Mouse (Mus musculus) common myeloid progenitor, adult 5-6 weeks (primary cell): ENCODE measurements around the gene Tex13b. TPM values are rescaled to one million over a fixed set of nuclear protein-coding genes. Genes with fewer than 3 reads are reported as not detected.
"Not testable (repeated sequence)": the region's sequence is repeated elsewhere in the genome, so short reads cannot be mapped to it uniquely, and the experiment has no call there.

Experiments
- ATAC-seq: replicated peaks from 2 replicates; pipeline ENCODE4 v1.8.0; 2016; ENCODE audit warnings: low read depth, mild to moderate bottlenecking, moderate TSS enrichment, inconsistent platforms; ENCODE audit not compliant: poor library complexity, severe bottlenecking
- total RNA-seq: library from RNA; stranded (forward); fragments of 200-1000, 187-1606 nt; gene quantifications from 2 replicates; pipeline ENCODE4 v1.2.3, GENCODE M21; 2017

The Tex13b gene
- not detected in 2 replicates for total RNA-seq

DNA sequence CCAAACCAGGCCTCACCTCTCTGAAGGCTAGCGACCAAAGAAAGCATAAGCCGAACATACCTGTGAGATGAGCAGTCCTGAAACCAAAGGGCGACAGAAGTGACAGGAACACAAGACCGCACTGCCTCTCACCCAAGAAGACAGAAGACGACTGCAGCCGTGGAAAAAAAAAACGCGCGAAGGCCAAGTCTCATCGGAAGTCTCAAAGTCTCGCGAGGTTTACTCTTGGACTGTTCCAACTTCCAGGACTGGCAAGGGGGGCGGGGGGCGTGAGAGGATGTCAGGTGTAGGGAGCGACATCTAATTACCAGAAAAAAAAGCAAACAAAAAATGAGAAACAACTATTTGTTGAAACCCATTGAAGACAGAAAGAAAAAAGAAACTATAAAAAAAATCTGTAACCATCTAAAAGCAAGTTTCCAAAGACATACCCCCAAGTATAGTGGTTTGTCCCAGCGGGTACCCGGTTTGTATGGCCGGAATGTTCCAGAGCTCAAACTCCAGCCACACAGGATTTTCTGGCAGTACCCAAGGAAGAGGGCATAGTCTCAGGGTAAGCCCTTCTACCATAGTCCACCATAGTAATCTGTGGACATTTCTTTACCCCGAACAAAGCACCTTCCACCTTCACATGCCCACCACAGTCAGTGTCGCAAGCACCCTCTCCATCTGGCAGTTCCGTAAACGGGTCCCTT lies at the start of gene Tex13b:
TSS of gene Tex13b (minus strand) at position 122 of the 695 bp plus-strand sequence.
- no peak for ATAC-seq

DNA sequence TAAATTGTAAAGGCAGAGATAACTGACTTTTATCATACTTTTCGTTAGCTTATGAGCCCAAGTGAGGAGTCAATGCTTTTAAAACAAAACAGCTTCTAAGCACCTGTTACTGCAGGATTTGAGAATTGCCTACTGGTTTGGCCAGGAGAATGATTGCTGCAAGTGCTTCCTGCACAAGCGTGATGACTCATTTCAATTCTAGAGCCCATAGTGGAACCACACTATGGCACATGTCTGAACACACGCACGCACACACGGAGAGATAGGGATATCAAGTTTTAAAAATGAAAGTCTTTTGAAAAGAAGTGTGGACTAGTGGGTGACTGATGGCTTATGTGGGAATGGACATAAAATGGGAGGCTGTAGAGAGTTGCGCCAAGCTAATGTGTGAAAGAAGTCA lies 49.5 kb upstream of the Tex13b start:
- ATAC-seq: peak; percentile 54; the same call in 1 of the 2 replicates

GRCm38 (mm10) chrX:140857445-140857844 lies 44.2 kb upstream of the Tex13b start:
- peak; percentile 60 for ATAC-seq

- ATAC-seq: not testable (repeated sequence)
Observed at GRCm38 (mm10) chrX:140857040-140857439, 43.8 kb upstream of the Tex13b start.

- ATAC-seq: no peak
Observed at GRCm38 (mm10) chrX:140854561-140854960, 41.3 kb upstream of the Tex13b start.

DNA sequence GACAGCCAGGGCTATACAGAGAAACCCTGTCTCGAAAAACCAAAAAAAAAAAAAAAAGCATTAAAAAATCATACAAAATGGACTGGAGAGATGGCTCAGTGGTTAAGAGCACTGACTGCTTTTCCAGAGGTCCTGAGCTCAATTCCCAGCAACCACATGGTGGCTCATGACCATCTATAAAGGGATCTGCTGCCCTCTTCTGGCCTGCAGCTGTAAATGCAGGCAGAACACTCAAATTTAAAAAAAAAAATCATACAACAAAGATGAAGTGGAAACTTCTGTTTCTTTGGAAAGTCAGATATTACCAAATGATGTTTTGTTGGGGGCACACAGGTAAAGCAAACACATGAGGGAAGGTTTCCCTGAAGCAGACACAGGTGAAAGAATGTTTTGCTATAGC lies 32.2 kb upstream of the Tex13b start:
- not testable (repeated sequence) for ATAC-seq

DNA sequence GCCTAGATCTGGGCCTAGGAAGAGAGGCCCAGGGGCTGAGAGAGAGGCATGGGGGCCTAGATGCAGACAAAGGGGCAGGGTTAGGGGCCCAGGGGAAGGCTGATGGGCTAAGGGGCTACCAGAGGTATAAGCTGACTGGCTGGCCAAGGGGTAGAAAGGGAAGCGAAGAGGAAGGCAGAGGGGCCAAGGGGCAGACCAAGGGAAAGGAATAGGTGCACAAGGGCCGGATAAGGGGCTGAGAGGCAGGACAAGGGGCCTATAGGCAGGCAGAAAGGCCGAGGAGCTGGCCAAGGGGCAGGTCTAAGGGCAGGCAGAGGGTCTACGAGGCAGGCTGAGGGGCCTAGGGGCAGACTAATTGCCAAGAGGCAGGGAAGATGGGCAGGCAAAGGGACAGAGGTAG lies 26.7 kb upstream of the Tex13b start:
- ATAC-seq: no peak

DNA sequence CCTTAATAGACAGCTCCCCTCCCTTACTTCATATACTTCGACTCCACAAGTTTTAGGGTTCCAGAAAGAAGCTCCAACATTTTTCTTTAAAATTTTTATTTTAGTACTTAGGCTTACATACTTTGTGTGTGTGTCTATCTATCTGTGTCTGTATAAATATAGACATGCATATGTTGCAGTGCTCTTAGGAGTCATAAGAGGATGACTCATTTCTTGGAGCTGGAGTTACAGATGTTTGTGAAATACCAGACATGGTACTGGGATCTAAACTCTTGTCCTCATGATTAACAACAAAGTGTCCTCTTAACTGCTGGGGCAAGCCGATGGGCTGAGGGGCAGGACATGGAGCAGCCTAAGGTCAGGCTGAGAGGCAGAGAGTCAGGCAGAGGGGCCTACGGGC lies 24.8 kb upstream of the Tex13b start:
- ATAC-seq: no peak

GRCm38 (mm10) chrX:140831706-140832105 lies 18.5 kb upstream of the Tex13b start:
- ATAC-seq: no peak

GRCm38 (mm10) chrX:140822295-140822694 lies 9.1 kb upstream of the Tex13b start:
- no peak for ATAC-seq

GRCm38 (mm10) chrX:140805340-140805739 lies 7.9 kb downstream of the Tex13b start:
- ATAC-seq: no peak

- no peak for ATAC-seq
Observed at GRCm38 (mm10) chrX:140769794-140770193, 43.4 kb downstream of the Tex13b start.

Other genes starting within 250 kb of the Tex13b start
- gene Tsc22d3, start 212.8 kb downstream of the Tex13b start, total RNA-seq: 30.5 and 35.1 TPM in 2 replicates
- 0.23 TPM in 1 of 2 replicates, not detected in the other for gene Mid2, start 148.8 kb downstream of the Tex13b start, total RNA-seq
- not detected in 2 replicates for gene Vsig1, start 94.2 kb upstream of the Tex13b start, total RNA-seq
- 46.3 and 50.3 TPM in 2 replicates for gene Psmd10, start 143.3 kb upstream of the Tex13b start, total RNA-seq
- 25.2 and 26.9 TPM in 2 replicates for gene Atg4a, start 143.5 kb upstream of the Tex13b start, total RNA-seq